Mouse (Mus musculus): ENCODE results near the gene Sfxn3. TPM values are rescaled to one million over a fixed set of nuclear protein-coding genes. Genes with fewer than 3 reads are reported as not detected.

Sfxn3 gene
- polyA plus RNA-seq, 1 experiment from 2014 or later, result 26.7 TPM

GRCm38 (mm10) chr19:45021362-45021761 is 25.9 kb upstream of the Sfxn3 start:
- Histone ChIP-seq H3K4me1 (replicated peaks; ENCODE audit: control insufficient read depth, insufficient read depth) (peaks cover 2% of the 10 kb centered on the region), H3K4me3 (ENCODE audit: low read depth, low read length) (peak overlapping the region; percentile 4; the same call in 1 of the 2 replicates), H3K27me3 (ENCODE audit: control insufficient read depth, insufficient read depth, low read length) (no peaks in the 10 kb centered on the region), H3K27ac (replicated peaks) (no peak overlapping the region), H3K4me2 (replicated peaks; ENCODE audit: low read depth) (peak overlapping the region; percentile 43; the same call in 1 of the 2 replicates), H3K9ac (ENCODE audit: low read length) (peak overlapping the region; percentile 48), H3K9me3 (ENCODE audit: control insufficient read depth, low read length) (no peaks in the 10 kb centered on the region), H3K36me3 (ENCODE audit: control insufficient read depth, insufficient read depth, low read length) (peaks cover 19% of the 10 kb centered on the region)
- ATAC-seq (ENCODE audit: low FRiP score, low TSS enrichment) (no peak), DNase-seq (ENCODE audit: low spot score) (no peak)
- TF ChIP-seq EP300 (optimal IDR thresholded peaks at IDR 0.05) (no peak), CTCF (IDR thresholded peaks at IDR 0.05; ENCODE audit: low read depth) (no peak)
- 76% methylated on average over 15 of the region's 15 CpGs for WGBS

- no peaks in the 10 kb centered on the region for H3K9me3 ChIP-seq (ENCODE audit: control insufficient read depth, low read length)
- peaks cover 28% of the 10 kb centered on the region for H3K36me3 ChIP-seq (ENCODE audit: control insufficient read depth, insufficient read depth, low read length)
- ATAC-seq (ENCODE audit: low FRiP score, low TSS enrichment), result no peak
- H3K27me3 ChIP-seq (ENCODE audit: control insufficient read depth, insufficient read depth, low read length), result no peaks in the 10 kb centered on the region
- no peak overlapping the region for H3K4me3 ChIP-seq (ENCODE audit: low read depth, low read length)
- WGBS, result 78% methylated on average over 11 of the region's 11 CpGs
- no peak for DNase-seq (ENCODE audit: low spot score)
- TF ChIP-seq EP300 (optimal IDR thresholded peaks at IDR 0.05) (no peak), CTCF (IDR thresholded peaks at IDR 0.05; ENCODE audit: low read depth) (no peak)
- no peak overlapping the region for H3K9ac ChIP-seq (ENCODE audit: low read length)
- peaks cover 2% of the 10 kb centered on the region; the same call in 1 of the 2 replicates for H3K4me1 ChIP-seq (replicated peaks; ENCODE audit: control insufficient read depth, insufficient read depth)
- H3K4me2 ChIP-seq (replicated peaks; ENCODE audit: low read depth), result no peak overlapping the region
- no peak overlapping the region for H3K27ac ChIP-seq (replicated peaks)
Observed at GRCm38 (mm10) chr19:45023993-45024392, 23.3 kb upstream of the Sfxn3 start.

- Histone ChIP-seq H3K27me3 (ENCODE audit: control insufficient read depth, insufficient read depth, low read length) (no peaks in the 10 kb centered on the region), H3K4me1 (replicated peaks; ENCODE audit: control insufficient read depth, insufficient read depth) (peaks cover 2% of the 10 kb centered on the region; the same call in 1 of the 2 replicates), H3K27ac (replicated peaks) (no peak overlapping the region), H3K9ac (ENCODE audit: low read length) (no peak overlapping the region), H3K4me3 (ENCODE audit: low read depth, low read length) (no peak overlapping the region), H3K9me3 (ENCODE audit: control insufficient read depth, low read length) (no peaks in the 10 kb centered on the region), H3K36me3 (ENCODE audit: control insufficient read depth, insufficient read depth, low read length) (peaks cover 28% of the 10 kb centered on the region), H3K4me2 (replicated peaks; ENCODE audit: low read depth) (no peak overlapping the region)
- ATAC-seq (ENCODE audit: low FRiP score, low TSS enrichment) (no peak), DNase-seq (ENCODE audit: low spot score) (no peak)
- 83% methylated on average over 20 of the region's 20 CpGs for WGBS
- TF ChIP-seq EP300 (optimal IDR thresholded peaks at IDR 0.05) (no peak), CTCF (IDR thresholded peaks at IDR 0.05; ENCODE audit: low read depth) (no peak)
Observed at GRCm38 (mm10) chr19:45024775-45025174, 22.5 kb upstream of the Sfxn3 start.

- H3K9ac ChIP-seq (ENCODE audit: low read length), result no peak overlapping the region
Observed at GRCm38 (mm10) chr19:45025937-45026568, 21.2 kb upstream of the Sfxn3 start.

GRCm38 (mm10) chr19:45026958-45027670 is 20.2 kb upstream of the Sfxn3 start:
- no peak for TF ChIP-seq EP300 (optimal IDR thresholded peaks at IDR 0.05)
- no peak for TF ChIP-seq CTCF (IDR thresholded peaks at IDR 0.05; ENCODE audit: low read depth)
- Histone ChIP-seq H3K36me3 (ENCODE audit: control insufficient read depth, insufficient read depth, low read length) (peaks cover 28% of the 10 kb centered on the region), H3K9me3 (ENCODE audit: control insufficient read depth, low read length) (no peaks in the 10 kb centered on the region), H3K27ac (replicated peaks) (peak overlapping the region; percentile 13; the same call in 1 of the 2 replicates), H3K4me3 (ENCODE audit: low read depth, low read length) (no peak overlapping the region), H3K4me2 (replicated peaks; ENCODE audit: low read depth) (no peak overlapping the region), H3K9ac (ENCODE audit: low read length) (no peak overlapping the region), H3K27me3 (ENCODE audit: control insufficient read depth, insufficient read depth, low read length) (no peaks in the 10 kb centered on the region), H3K4me1 (replicated peaks; ENCODE audit: control insufficient read depth, insufficient read depth) (peaks cover 10% of the 10 kb centered on the region)
- DNase-seq (ENCODE audit: low spot score) (no peak), ATAC-seq (ENCODE audit: low FRiP score, low TSS enrichment) (no peak)
- 58% methylated on average over 6 of the region's 6 CpGs for WGBS

More at GRCm38 (mm10) chr19:45025937-45026568, 21.2 kb upstream of the Sfxn3 start:
- Histone ChIP-seq H3K4me3 (ENCODE audit: low read depth, low read length) (no peak overlapping the region), H3K27ac (replicated peaks) (no peak overlapping the region; the same call in 1 of the 2 replicates), H3K9me3 (ENCODE audit: control insufficient read depth, low read length) (no peaks in the 10 kb centered on the region), H3K4me2 (replicated peaks; ENCODE audit: low read depth) (no peak overlapping the region), H3K4me1 (replicated peaks; ENCODE audit: control insufficient read depth, insufficient read depth) (peaks cover 6% of the 10 kb centered on the region), H3K27me3 (ENCODE audit: control insufficient read depth, insufficient read depth, low read length) (no peaks in the 10 kb centered on the region), H3K36me3 (ENCODE audit: control insufficient read depth, insufficient read depth, low read length) (peaks cover 28% of the 10 kb centered on the region)
- TF ChIP-seq EP300 (optimal IDR thresholded peaks at IDR 0.05) (no peak), CTCF (IDR thresholded peaks at IDR 0.05; ENCODE audit: low read depth) (no peak)
- ATAC-seq (ENCODE audit: low FRiP score, low TSS enrichment) (no peak), DNase-seq (ENCODE audit: low spot score) (no peak)
- WGBS, result 87% methylated on average over 37 of the region's 37 CpGs

GRCm38 (mm10) chr19:45027848-45028247 is 19.5 kb upstream of the Sfxn3 start:
- Histone ChIP-seq H3K27ac (replicated peaks) (peak overlapping the region; percentile 13; the same call in 1 of the 2 replicates), H3K9ac (ENCODE audit: low read length) (no peak overlapping the region), H3K4me1 (replicated peaks; ENCODE audit: control insufficient read depth, insufficient read depth) (peaks cover 10% of the 10 kb centered on the region), H3K4me2 (replicated peaks; ENCODE audit: low read depth) (no peak overlapping the region), H3K9me3 (ENCODE audit: control insufficient read depth, low read length) (no peaks in the 10 kb centered on the region), H3K4me3 (ENCODE audit: low read depth, low read length) (no peak overlapping the region), H3K27me3 (ENCODE audit: control insufficient read depth, insufficient read depth, low read length) (no peaks in the 10 kb centered on the region), H3K36me3 (ENCODE audit: control insufficient read depth, insufficient read depth, low read length) (peaks cover 28% of the 10 kb centered on the region)
- TF ChIP-seq EP300 (optimal IDR thresholded peaks at IDR 0.05) (no peak), CTCF (IDR thresholded peaks at IDR 0.05; ENCODE audit: low read depth) (no peak)
- no peak for ATAC-seq (ENCODE audit: low FRiP score, low TSS enrichment)
- DNase-seq (ENCODE audit: low spot score), result peak; percentile 55
- 87% methylated on average over 6 of the region's 6 CpGs for WGBS
